Mouse (Mus musculus) small intestine, adult 2 months (tissue): ENCODE results near the gene Nav1.

Experiments
- CTCF ChIP-seq: fragments of 200-500 bp; IDR thresholded peaks from 2 replicates; pipeline ENCODE4 v1.5.1; 2012; ENCODE audit warnings: low read depth, mild to moderate bottlenecking, control low read depth, inconsistent platforms, low read length, moderate library complexity, mixed read lengths; ENCODE audit not compliant: insufficient replicate concordance, insufficient read length; ENCODE audit errors: extremely low read depth
- POLR2A ChIP-seq: fragments of 200-500 bp; IDR thresholded peaks from 2 replicates; pipeline ENCODE4 v1.6.1; 2012; ENCODE audit warnings: low read depth, mild to moderate bottlenecking, control low read depth, inconsistent platforms, low read length, moderate library complexity

DNA sequence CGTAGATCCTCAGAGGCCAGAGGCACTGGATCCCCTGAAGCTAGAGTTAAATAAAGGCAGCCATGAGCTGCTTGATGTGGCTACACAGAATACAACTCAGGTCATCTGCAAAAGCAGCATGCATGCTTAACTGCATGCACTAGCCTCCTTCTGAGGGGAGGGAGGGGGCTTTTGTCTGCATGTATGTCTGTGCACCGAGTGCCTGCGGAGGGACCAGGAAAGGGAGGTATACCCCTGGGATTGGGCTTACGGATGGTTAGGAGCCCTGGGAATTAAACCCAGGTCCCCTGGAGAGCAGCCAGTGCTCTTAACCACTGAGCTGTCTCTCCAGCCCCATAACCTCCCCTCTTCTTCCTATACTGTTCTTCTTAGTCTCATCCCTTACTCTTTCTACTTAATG, 195.0 kb downstream of the Nav1 start:
- TF ChIP-seq CTCF (no peak), POLR2A (no peak)
